Mouse (Mus musculus) spleen, postnatal 36 days (tissue): Measurements from ENCODE around the gene Rps28.
"Not testable (repeated sequence)": the region's sequence is repeated elsewhere in the genome, so short reads cannot be mapped to it uniquely, and the experiment has no call there.

Experiments
- DNase-seq, 2 experiments: peaks; one replicate each; pipeline ENCODE4 v3.0.0; 2022; ENCODE audit warnings: low spot score in 2 of 2, mixed read lengths in 1 of 2

Gene Rps28

DNA sequence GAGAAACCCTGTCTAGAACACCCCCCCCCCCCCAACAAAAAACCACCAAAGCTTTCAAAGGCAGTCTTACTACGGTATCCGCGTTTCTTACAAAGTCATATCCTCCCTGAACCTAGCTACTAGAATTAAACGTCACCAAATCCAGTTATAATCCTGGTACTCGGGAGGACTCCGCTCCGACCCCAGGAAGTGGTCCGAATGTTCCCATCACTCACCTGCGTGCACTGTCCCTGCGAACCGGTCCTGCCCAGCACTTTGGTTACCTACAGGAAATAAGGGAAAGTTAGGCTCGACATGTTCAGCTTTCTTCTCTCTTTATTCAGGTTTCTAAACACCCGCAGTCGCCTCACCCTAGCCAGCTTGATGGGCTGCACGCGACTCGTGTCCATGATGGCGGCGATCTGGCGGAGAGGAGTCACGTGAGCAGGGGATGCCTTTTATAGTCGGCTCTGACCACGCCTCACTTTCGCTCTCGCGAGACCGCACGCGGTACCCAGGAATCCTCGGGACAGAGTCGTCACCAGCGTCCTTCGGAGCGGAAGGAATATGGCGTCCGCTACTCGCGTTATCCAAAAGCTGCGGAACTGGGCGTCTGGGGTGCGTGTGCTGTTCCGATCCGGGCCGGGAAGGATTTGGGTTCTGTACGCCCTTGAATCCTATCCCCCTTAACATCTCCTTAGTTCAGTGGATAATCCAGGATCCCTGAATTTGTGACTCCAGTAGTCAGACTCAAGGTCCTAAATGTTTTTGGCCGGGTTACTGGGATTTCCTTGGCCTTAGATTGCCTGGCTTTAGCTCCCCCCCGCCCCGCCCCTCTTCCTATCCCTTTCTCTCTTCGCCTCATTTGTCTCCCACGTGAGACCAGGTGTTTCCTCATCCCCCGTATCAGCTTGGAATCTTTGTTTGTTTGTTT is at the start of gene Rps28, which contains the start of gene Ndufa7:
Gene Rps28 (minus strand): TSS at position 479 of the 913 bp plus-strand sequence.
Gene Ndufa7 (plus strand): TSS at position 489 of the 913 bp plus-strand sequence.
- DNase-seq: peak; percentile 97

DNA sequence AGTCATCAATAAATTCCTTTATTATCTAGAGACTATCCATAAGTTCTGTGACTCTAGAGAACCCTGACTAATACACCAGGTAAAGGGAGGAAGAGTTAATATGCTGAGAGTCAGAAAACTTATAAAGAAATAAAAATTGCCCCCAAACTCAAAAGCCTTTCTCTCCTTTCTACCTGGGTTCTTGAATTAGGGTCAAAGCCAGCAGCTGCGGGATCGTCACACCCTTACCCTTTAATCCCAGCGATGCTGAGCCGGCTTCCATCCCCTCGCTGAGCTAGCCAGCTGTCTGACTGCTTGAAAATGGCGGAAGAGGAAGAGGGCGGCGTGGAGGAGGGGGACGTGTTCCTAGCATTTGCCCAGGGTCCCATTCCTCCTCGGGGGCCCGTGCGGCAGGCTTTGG is 49.2 kb upstream of the Rps28 start, which contains the start of gene Gm7029:
Gene Gm7029 (plus strand): TSS at position 301 of the 400 bp plus-strand sequence.
- not testable (repeated sequence) for DNase-seq

- peak; percentile 60 to 63 for DNase-seq
These were observed 41.1 kb upstream of the Rps28 start for GRCm38 (mm10) chr17:33865330-33866030.

DNA sequence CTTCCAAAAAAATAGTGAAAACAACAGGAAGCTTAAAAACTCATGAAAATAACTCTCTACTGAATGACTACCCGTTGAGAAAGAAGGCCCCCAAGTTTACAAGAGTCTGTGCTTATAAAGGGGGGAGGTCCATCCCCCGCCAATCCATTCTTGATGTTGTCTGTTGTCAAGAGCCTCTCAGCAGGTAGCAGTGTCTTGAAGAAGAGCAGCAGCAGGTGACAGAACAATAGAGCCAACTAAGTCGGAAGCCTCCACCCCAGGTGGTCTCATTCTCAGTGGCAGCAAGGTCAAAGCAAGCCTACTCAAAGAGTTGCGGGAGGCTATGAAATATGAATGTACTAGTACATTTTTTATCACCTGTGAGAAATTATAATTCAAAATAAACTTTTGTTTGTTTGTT is 33.5 kb upstream of the Rps28 start:
- no peak for DNase-seq

DNA sequence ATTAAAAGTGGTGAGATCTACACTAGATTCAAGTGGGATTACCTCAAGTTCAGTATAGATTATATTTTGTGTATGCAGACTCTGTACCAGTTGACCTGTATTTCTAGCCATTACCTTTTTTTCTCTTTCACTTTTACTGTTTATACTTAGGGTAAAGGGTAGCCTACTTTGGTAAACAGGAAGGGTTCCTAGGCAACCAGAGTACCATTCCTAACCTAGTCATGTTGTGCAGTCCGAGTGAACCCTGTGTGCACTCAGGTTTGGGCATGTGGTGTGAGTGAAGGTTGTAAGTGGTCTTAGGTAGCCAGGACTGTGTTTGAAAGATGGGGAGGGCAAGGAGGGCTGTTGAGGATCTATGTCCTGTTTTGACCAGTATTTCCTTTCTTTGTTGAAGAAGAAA is 27.0 kb upstream of the Rps28 start:
- DNase-seq: no peak

GRCm38 (mm10) chr17:33848139-33848538 is 23.8 kb upstream of the Rps28 start:
- DNase-seq: no peak

GRCm38 (mm10) chr17:33844196-33844595 is 19.8 kb upstream of the Rps28 start:
- DNase-seq: no peak

- peak; percentile 88 to 90 for DNase-seq
These were observed 18.8 kb upstream of the Rps28 start, which contains the start of gene Cd320 for GRCm38 (mm10) chr17:33842966-33843795. Cd320 (plus strand) TSS chr17:33843091.

DNA sequence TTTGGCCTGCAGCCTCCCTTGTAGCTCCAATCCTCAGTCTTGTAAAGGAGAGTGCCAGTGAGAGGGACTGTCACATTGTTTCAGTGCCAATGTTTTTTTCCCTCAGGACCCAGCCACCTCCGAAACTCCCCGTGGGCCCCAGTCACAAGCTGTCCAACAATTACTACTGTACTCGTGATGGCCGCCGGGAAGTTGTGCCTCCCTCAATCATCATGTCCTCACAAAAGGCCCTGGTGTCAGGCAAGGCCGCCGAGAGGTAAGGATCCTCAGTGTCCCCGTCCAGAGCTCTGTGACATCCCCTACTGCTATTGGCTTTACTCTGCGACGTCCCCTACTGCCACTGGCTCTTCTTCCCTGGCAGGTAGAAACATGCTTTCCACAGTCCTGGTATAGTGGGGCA is 5.2 kb upstream of the Rps28 start:
- no peak for DNase-seq

DNA sequence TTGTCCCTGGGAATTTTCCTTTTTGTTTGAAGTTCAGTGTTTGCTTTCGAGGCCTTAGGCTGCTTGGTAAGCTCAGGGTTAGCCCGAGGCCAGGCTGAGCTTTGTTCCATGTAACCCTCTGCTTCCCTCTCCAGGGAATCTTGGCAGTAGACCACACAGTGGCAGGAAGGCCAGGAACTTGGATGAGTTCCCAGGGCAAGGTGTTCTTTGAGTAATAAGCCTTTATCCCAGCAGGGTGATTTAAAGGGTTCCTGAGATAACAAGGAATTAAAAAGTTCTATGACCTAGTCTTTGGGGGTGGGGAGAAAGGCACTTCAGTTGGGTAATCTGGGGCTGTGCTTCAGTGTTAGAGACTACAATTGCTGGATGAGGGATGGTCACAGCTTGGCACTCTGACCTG is 4.5 kb upstream of the Rps28 start:
- DNase-seq: no peak

DNA sequence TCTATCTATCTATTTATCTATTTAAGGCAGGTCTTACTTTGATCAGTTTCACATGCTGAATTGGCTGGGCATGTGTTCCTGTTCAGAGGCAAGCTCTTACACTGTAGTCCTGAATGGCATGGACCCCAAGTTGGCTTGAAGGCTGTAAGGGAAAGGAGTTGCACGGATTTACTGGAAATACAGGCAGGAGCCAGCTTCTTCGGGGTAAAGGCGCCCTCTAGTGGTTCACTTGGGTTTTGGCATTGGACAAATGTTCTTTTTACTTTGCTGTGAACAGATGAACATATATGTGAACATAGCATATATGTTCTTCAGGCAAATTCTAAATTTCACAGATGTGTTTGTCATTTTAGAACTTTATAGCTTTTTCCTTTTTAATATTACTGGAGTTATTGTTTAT is 2.5 kb upstream of the Rps28 start:
- DNase-seq: peak; percentile 31 to 50

- no peak for DNase-seq
These were observed 1.1 kb upstream of the Rps28 start for GRCm38 (mm10) chr17:33825462-33825861.

DNA sequence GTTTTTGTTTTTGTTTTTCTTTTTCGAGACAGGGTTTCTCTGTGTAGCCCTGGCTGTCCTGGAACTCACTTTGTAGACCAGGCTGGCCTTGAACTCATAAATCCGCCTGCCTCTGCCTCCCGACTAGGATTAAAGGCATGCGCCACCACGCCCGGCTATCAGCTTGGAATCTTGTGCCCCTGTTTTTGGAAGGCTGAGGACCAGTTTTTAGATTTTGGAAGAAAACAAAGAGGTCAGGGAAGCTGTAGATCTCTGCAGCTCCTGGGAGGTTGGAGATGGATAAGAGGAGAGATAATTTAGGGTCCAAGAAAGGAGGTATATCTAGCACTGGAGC is 602 bp upstream of the Rps28 start:
- DNase-seq: not testable (repeated sequence)

DNA sequence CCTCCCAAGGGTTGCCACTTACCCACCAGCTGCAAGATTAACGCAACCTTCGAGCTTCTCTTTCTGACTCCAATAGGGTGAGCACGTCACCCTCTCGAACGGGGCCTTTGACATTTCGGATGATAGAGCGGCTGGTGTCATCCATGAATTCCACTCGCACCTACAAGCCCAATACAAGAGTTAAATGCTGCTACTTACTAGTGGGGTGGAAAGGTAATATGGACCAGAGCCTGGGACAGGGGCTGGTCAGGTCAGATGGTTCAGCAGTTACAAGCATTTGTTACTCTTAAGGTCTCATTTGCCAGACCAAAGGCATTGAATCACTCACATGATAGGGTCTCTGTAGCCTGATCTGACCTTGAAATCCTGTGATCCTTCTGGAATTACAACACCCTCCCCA is 1.2 kb downstream of the Rps28 start:
- DNase-seq: not testable (repeated sequence)

DNA sequence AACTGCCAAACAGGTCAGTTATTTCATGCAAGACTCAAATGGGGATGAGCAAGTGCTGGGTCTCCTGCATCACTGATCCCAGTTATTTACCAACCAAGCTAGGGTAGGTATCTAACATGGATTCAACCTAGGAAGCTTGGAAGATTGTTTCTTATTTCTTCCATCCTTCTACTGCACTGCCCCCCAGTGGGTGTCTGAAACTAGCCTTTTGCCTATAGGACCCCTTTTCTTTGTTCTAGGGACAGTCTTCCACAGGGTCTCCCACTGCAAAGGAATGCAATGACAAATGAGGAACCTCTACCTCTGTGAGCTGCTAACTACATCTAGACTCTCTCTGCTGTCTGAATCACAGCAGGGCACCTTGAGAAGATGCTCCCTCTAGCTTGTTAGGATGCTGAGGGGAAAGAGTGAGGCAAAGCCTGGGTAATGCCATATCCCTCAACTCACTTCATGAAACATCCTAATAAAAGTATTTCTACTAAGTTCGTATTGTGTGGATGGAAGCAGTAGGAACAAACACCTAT is 1.9 kb downstream of the Rps28 start:
- DNase-seq: no peak

DNA sequence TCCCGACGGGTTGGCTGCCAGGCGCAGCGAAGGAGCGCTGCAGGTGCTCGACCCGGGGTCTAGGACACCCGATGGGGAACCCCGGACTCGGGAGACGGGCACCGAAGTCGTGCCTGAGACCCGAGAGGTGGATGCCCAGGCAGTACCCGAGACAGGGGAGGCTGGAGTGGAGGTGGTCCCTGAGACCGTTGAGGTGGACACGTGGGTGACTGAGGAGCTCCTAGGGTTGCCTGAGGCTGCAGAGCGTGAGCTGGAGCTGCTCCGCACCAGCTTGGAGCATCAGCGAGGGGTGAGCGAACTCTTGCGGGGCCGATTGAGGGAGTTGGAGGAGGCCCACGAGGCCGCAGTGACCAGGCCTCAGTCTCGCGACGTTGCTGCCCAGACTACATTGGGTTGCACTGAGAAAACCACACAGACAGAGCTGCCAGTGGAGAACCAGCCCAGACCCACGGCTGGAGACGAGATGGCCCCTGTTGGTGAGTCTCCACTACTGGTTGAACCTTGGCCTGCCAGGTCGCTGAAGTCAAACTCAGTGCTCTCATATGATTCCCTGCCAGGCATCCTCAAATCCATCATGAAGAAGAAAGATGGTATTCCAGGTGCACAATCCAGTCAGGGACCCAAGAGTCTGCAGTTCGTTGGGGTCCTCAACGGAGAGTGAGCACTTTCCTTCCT is 6.3 kb downstream of the Rps28 start:
- no peak for DNase-seq

- DNase-seq: peak; percentile 90 to 91
These were observed 7.0 kb downstream of the Rps28 start for GRCm38 (mm10) chr17:33817184-33817968.

GRCm38 (mm10) chr17:33816612-33817011 is 7.8 kb downstream of the Rps28 start:
- no peak for DNase-seq

DNA sequence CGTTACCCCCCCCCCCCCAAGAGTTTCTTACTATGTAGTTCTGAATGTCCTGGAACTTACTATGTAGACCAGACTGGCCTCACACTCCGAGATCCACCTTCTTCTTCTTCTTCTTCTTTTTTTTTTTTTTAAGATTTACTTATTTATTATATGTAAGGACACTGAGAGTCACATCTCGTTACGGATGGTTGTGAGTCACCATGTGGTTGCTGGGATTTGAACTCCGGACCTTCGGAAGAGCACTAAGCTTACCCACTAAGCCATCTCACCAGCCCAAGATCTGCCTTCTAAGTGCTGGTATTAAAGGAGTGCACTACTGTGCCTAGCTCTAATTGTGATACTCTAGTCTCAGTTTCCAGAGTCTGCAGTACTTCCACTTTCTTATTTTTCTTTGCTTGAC is 9.0 kb downstream of the Rps28 start:
- DNase-seq: no peak

- peak in 1 of 2 experiments; percentile 12 for DNase-seq
These were observed 11.4 kb downstream of the Rps28 start for GRCm38 (mm10) chr17:33812990-33813389.
